Mouse (Mus musculus): ENCODE measurements at regions not wholly inside any gene's neighbourhood (a gene's known extent, or its start where the extent isn't known, plus 50 kb on each side); places are given as distances from the start of the nearest gene placed in this dataset.

DNA sequence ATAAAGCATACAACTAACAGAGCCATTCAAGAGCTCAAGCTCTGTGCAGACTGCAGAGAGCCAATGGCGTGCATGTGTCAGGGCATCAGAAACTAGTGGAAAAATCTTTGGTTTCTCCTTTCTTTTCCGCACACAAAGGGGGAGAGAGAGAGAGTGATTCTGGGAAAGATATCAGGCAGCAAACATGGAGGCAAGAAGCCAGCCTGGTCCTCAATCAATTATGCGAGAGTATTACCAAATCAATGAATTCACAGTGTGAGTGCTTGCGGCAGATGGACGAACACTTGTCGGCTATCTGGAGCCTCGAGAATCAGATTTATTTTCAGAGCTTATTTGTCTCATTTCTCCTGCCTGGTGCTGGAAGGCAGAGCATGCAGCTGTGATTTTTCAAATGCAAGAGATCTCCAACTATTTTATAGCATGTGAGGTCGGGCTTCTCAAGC is 230.6 kb downstream of the Snx10 start:
- Histone ChIP-seq H3K27ac (ENCODE audit: control insufficient read depth, insufficient read depth, low read depth, low read length, poor library complexity) (no peak overlapping the region), H3K4me1 (ENCODE audit: control insufficient read depth, insufficient read depth, low read length) (no peaks in the 10 kb centered on the region), H3K4me3 (replicated peaks; ENCODE audit: control insufficient read depth, low read depth, low read length) (no peak overlapping the region)
- 87% methylated on average over 8 of the region's 8 CpGs for WGBS
- TF ChIP-seq POLR2A (IDR thresholded peaks at IDR 0.05; ENCODE audit: borderline replicate concordance, control insufficient read depth, low read depth, low read length) (no peak), CTCF (IDR thresholded peaks at IDR 0.05; ENCODE audit: control insufficient read depth, insufficient read depth, low read length) (no peak)

DNA sequence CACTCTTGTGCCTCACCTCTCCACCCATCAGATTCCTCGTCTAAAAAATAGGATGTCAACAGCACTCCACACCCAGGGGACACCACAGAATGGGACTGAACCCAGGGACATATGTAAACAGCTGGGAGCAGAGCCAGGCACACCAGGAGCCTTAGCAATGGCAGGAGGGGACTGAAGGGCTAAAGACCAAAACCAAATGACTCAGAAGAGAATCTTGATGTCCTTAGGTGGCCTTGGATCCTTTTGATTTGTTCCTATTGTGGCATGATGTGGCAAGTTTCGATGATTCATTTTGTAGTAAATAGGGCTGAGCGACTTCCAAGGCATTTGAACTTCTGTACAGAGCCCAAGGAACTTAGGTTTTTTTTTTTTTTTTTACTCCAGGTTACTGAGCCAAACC is 233.4 kb downstream of the Snx10 start:
- H3K4me1 ChIP-seq (ENCODE audit: control insufficient read depth, insufficient read depth, low read length) = no peaks in the 10 kb centered on the region; the same call in 1 of the 2 replicates
- WGBS = 42% methylated on average over 3 of the region's 3 CpGs
- no peak overlapping the region for H3K4me3 ChIP-seq (replicated peaks; ENCODE audit: control insufficient read depth, low read depth, low read length)
- no peak for TF ChIP-seq POLR2A (IDR thresholded peaks at IDR 0.05; ENCODE audit: borderline replicate concordance, control insufficient read depth, low read depth, low read length)
- no peak for TF ChIP-seq CTCF (IDR thresholded peaks at IDR 0.05; ENCODE audit: control insufficient read depth, insufficient read depth, low read length)
- H3K27ac ChIP-seq (ENCODE audit: control insufficient read depth, insufficient read depth, low read depth, low read length, poor library complexity) = no peak overlapping the region

DNA sequence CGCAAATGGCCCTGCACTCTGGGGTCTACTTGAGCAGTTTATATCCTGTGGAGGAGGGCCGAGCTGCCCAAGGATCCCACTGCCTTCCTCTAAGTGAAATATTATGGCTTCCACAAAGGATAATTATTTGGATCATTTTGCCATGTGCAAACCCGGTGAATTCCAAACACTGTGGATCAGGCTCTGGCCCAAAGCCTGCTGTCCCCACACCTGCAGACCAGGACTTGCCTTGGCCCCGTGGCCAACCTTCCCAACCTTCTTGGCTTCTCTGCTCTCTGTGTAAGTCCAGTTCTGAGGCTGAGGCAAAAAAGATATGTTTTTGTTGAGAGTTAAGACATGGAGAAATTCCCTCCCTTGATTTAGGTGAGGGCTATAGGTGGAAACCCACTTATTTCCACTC is 234.0 kb downstream of the Snx10 start:
- H3K27ac ChIP-seq (ENCODE audit: control insufficient read depth, insufficient read depth, low read depth, low read length, poor library complexity) = no peak overlapping the region
- no peaks in the 10 kb centered on the region; the same call in 1 of the 2 replicates for H3K4me1 ChIP-seq (ENCODE audit: control insufficient read depth, insufficient read depth, low read length)
- no peak overlapping the region for H3K4me3 ChIP-seq (replicated peaks; ENCODE audit: control insufficient read depth, low read depth, low read length)
- TF ChIP-seq POLR2A (IDR thresholded peaks at IDR 0.05; ENCODE audit: borderline replicate concordance, control insufficient read depth, low read depth, low read length) (no peak), CTCF (IDR thresholded peaks at IDR 0.05; ENCODE audit: control insufficient read depth, insufficient read depth, low read length) (no peak)
- 85% methylated on average over 4 of the region's 4 CpGs for WGBS

DNA sequence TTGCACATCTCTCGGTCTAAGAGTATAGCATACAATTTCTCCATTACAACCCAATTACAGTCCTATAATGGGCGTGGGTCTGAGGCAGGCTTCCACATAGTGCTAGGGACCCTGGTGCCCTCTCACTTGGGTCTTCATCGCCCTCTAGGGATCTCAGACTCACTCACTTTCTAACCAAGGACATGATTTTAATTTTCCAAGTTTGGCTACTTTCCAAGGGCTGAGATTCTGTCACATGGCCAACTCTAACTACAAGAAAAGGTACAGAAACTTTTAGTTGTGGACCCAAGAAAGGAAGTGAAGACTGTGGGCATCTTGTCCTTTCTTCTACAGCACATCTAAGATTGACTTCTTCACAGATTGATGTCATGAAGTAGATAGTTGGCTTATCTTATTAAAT is 235.1 kb downstream of the Snx10 start:
- Histone ChIP-seq H3K4me1 (ENCODE audit: control insufficient read depth, insufficient read depth, low read length) (no peaks in the 10 kb centered on the region; the same call in 1 of the 2 replicates), H3K27ac (ENCODE audit: control insufficient read depth, insufficient read depth, low read depth, low read length, poor library complexity) (no peak overlapping the region), H3K4me3 (replicated peaks; ENCODE audit: control insufficient read depth, low read depth, low read length) (no peak overlapping the region)
- WGBS = 50% methylated on average over 3 of the region's 3 CpGs
- TF ChIP-seq CTCF (IDR thresholded peaks at IDR 0.05; ENCODE audit: control insufficient read depth, insufficient read depth, low read length) (no peak), POLR2A (IDR thresholded peaks at IDR 0.05; ENCODE audit: borderline replicate concordance, control insufficient read depth, low read depth, low read length) (no peak)

DNA sequence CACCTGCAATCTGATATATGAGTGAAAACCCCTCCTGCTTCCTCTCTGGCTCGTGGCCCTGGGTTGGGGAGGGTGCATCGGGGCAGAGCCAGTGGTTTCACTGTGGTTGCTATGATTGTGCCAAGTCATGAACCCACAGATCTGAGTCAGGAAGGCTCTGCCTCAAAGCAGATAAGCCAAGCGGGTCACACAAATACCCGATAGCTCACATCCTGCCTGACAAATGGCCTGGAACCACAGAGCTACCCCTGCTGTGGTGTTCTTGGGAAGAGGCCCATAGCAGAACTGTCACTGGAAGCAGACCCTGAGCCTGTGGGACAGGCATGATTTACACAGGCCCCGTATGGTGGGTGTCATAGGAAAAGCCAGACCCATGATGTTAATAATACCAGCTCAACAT is 236.7 kb downstream of the Snx10 start:
- no peaks in the 10 kb centered on the region; the same call in 1 of the 2 replicates for H3K4me1 ChIP-seq (ENCODE audit: control insufficient read depth, insufficient read depth, low read length)
- WGBS = 3% methylated on average over 5 of the region's 5 CpGs
- no peak overlapping the region for H3K27ac ChIP-seq (ENCODE audit: control insufficient read depth, insufficient read depth, low read depth, low read length, poor library complexity)
- no peak overlapping the region for H3K4me3 ChIP-seq (replicated peaks; ENCODE audit: control insufficient read depth, low read depth, low read length)
- TF ChIP-seq POLR2A (IDR thresholded peaks at IDR 0.05; ENCODE audit: borderline replicate concordance, control insufficient read depth, low read depth, low read length) = no peak

DNA sequence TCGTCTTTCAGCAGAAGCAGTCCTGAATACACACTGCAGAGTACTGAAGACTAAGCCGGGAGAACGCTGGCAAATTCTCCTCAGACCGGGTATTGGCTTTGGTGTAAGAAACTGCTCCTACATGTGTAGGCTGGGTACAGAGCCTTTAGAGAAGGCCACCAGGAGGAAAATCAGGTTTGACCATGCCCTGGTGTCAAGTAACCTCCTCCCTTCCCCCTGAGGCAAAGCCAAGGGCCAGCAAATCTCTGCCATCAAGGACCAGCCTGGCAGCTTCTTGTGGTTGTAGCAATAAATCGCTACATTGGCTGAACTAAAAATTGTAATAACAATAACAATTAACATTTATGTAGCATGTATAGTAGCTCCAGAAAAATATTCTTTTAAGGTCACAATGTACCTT is 237.8 kb downstream of the Snx10 start:
- Histone ChIP-seq H3K4me1 (ENCODE audit: control insufficient read depth, insufficient read depth, low read length) (no peaks in the 10 kb centered on the region; the same call in 1 of the 2 replicates), H3K4me3 (replicated peaks; ENCODE audit: control insufficient read depth, low read depth, low read length) (no peak overlapping the region), H3K27ac (ENCODE audit: control insufficient read depth, insufficient read depth, low read depth, low read length, poor library complexity) (no peak overlapping the region)
- TF ChIP-seq CTCF (IDR thresholded peaks at IDR 0.05; ENCODE audit: control insufficient read depth, insufficient read depth, low read length) (no peak), POLR2A (IDR thresholded peaks at IDR 0.05; ENCODE audit: borderline replicate concordance, control insufficient read depth, low read depth, low read length) (no peak)
- 75% methylated on average over 5 of the region's 5 CpGs for WGBS

DNA sequence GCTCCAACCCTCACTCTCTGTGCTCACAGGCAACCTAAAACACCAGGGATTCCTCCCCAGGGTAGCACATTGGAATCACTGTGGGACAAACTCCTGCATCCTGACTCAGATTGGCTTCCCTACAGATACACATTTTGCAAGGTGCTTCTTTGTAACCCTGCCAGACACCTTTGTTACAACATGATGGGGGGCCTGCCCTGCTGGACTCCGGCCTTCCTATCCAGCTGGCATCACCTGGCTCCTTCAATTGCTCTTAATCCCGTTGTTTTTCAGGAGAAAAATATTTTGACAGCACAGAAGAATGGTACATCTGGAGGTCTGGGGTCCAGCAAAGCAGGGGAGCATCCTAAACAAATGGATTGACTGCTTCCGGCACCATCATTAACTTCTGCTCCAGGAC is 242.8 kb downstream of the Snx10 start:
- Histone ChIP-seq H3K4me1 (ENCODE audit: control insufficient read depth, insufficient read depth, low read length) (no peaks in the 10 kb centered on the region), H3K27ac (ENCODE audit: control insufficient read depth, insufficient read depth, low read depth, low read length, poor library complexity) (no peak overlapping the region), H3K4me3 (replicated peaks; ENCODE audit: control insufficient read depth, low read depth, low read length) (no peak overlapping the region)
- 32% methylated on average over 3 of the region's 3 CpGs for WGBS
- no peak for TF ChIP-seq POLR2A (IDR thresholded peaks at IDR 0.05; ENCODE audit: borderline replicate concordance, control insufficient read depth, low read depth, low read length)

DNA sequence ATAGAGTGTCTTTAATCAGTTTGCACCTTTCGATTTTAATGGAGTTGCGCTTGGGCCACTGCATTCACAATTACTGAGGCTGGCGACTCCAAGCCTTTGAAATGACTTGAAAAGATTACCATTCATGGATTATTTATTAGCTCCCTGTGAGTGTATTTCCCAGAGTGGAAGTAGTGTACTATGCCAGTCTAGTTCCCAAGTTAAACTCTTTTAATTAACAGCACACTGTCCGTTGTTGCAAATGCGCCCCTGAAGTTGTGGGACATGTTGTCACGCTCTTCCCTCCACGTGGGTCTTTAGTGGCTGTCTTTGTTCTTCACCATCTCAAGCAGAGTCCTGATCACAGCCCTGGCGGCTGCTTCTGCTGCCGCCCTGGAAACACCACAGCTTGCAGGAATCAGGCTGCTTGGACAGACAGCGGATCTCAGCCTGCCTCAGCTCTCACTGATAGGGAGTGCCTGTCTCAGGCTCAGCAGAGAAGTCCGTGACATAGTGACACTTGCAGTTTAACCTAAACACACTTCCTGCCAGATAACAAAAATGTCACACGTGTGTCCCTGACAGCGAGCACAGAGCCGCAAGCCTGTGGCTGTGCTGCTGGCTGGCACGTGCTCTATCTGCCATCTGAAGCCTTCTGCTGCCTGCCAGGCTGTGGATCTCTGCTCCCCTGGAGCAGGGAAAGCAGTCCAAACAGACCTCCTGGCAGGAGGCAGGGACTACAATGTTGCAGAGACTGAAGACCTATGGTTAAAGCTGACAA is 244.1 kb downstream of the Snx10 start:
- Histone ChIP-seq H3K27ac (ENCODE audit: control insufficient read depth, insufficient read depth, low read depth, low read length, poor library complexity) (no peak overlapping the region), H3K4me3 (replicated peaks; ENCODE audit: control insufficient read depth, low read depth, low read length) (no peak overlapping the region), H3K4me1 (ENCODE audit: control insufficient read depth, insufficient read depth, low read length) (no peaks in the 10 kb centered on the region)
- no peak for TF ChIP-seq CTCF (IDR thresholded peaks at IDR 0.05; ENCODE audit: control insufficient read depth, insufficient read depth, low read length)
- no peak for TF ChIP-seq POLR2A (IDR thresholded peaks at IDR 0.05; ENCODE audit: borderline replicate concordance, control insufficient read depth, low read depth, low read length)
- 12% methylated on average over 15 of the region's 15 CpGs for WGBS

DNA sequence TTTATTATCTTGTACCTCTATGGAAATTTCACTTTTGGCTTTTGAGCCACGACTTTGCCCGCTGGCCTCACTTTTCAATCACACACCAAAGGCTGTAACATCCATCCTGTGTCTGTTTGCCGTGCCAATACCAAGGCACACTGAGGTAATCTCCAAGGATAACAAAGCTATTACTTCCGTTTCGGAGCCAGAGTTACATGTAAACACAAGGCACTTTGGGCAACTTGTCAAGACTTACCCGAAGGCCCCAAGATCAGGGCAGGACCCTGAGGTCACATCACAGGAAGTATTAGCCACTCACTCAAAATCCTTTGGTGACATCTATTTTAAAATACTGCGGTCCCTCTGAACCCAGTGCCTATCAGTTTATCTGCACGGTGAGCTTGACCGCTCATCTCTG is 241.3 kb downstream of the Skap2 start:
- Histone ChIP-seq H3K4me1 (ENCODE audit: control insufficient read depth, insufficient read depth, low read length) (no peaks in the 10 kb centered on the region), H3K27ac (ENCODE audit: control insufficient read depth, insufficient read depth, low read depth, low read length, poor library complexity) (no peak overlapping the region), H3K4me3 (replicated peaks; ENCODE audit: control insufficient read depth, low read depth, low read length) (no peak overlapping the region)
- TF ChIP-seq POLR2A (IDR thresholded peaks at IDR 0.05; ENCODE audit: borderline replicate concordance, control insufficient read depth, low read depth, low read length) (no peak), CTCF (IDR thresholded peaks at IDR 0.05; ENCODE audit: control insufficient read depth, insufficient read depth, low read length) (no peak)
- 79% methylated on average over 9 of the region's 9 CpGs for WGBS

Measured in bone marrow, adult 2 months (tissue).